Mouse (Mus musculus) stomach, postnatal 0 days (tissue): Measurements from ENCODE around the gene Inca1.

Experiments used
- CTCF ChIP-seq: IDR thresholded peaks from 2 replicates; pipeline ENCODE4 v1.5.1; 2016; ENCODE audit warnings: antibody characterized with exemption, low read depth, mild to moderate bottlenecking, moderate library complexity
- EP300 ChIP-seq: optimal IDR thresholded peaks from 2 replicates; pipeline ENCODE3; 2016; ENCODE audit warnings: antibody characterized with exemption

DNA sequence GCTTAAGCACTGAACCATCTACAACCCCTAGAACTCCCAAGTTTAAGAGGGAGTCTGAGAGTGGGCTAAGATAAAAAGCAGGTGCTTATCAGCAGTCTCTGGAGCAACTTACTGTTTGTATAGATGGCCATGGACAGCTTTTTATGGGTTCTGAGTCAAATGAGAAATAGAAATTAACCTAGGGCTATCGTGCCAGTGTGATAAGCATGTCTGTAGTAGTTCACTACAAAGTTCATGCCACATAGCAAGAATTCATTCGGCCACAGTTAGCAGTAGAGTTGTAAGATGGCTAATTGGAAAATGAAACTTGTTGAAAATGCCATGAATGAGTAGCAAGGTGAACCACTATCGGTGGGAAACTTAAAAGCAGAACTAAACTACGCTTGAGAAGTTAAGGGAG, 51.4 kb downstream of the Inca1 start:
- TF ChIP-seq CTCF (no peak), EP300 (no peak)
